Mouse (Mus musculus) spleen, adult 2 months (tissue): ENCODE data around the gene Lrtm2.

Experiments
- CTCF ChIP-seq: fragments of 200-500 bp; IDR thresholded peaks from 2 replicates; pipeline ENCODE4 v1.5.1; 2011; ENCODE audit warnings: mild to moderate bottlenecking, inconsistent platforms; ENCODE audit not compliant: insufficient read depth, insufficient read length, insufficient replicate concordance; ENCODE audit errors: extremely low read depth
- POLR2A ChIP-seq: fragments of 200-500 bp; IDR thresholded peaks from 2 replicates; pipeline ENCODE4 v1.6.1; 2011; ENCODE audit warnings: low read depth, low read length, inconsistent platforms

- no peak for TF ChIP-seq CTCF
- TF ChIP-seq POLR2A: no peak
Observed at GRCm38 (mm10) chr6:119310176-119310575, 20.4 kb downstream of the Lrtm2 start.
